Mouse (Mus musculus) lung, postnatal 10 days (tissue): ENCODE measurements around the gene Pebp1.

Source experiments
- DNase-seq: peaks from one replicate; pipeline ENCODE4 v3.0.0; 2021

The Pebp1 gene

DNA sequence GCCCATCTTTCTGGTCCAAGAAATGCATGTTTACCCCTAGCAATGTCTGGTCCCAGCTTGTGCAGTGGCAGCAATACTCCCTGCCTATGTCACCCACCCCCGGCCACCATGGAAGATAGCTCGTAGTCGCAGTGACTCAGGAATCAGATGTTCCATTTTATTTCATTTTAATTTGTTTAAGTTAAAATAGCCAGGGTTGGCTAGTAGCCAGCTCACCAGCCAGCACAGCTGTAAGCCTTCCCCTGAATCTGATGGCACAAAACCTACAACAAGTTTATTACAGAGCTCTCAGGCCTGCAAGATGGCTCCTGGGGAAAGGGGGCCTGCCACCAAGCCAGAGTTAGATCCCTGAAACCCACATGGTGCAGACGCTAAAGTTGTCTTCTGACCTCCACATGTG lies 48.3 kb downstream of the Pebp1 start:
- DNase-seq, result no peak

- DNase-seq, result no peak
These were observed 50.9 kb downstream of the Pebp1 start for GRCm38 (mm10) chr5:117236540-117236939.
